Mouse (Mus musculus) C2C12 (cell line): ENCODE measurements around the gene Tmem131l.

Experiments
- CEBPB ChIP-seq: IDR thresholded peaks from one replicate; pipeline ENCODE4 v1.6.1; 2011; ENCODE audit warnings: low read depth, mild to moderate bottlenecking, control low read depth, moderate library complexity
- CTCF ChIP-seq: IDR thresholded peaks from one replicate; pipeline ENCODE4 v1.5.1; 2011; ENCODE audit not compliant: control insufficient read depth, insufficient read depth, insufficient read length
- FOSL1 ChIP-seq: IDR thresholded peaks from one replicate; pipeline ENCODE4 v1.8.0; 2011; ENCODE audit warnings: mild to moderate bottlenecking, low read length; ENCODE audit not compliant: poor library complexity, insufficient read depth, severe bottlenecking
- MAX ChIP-seq: IDR thresholded peaks from one replicate; pipeline ENCODE4 v1.6.1; 2011; ENCODE audit warnings: mild to moderate bottlenecking, control low read depth
- MYOD1 ChIP-seq: IDR thresholded peaks from one replicate; pipeline ENCODE4 v1.6.1; 2011; ENCODE audit warnings: low read depth; ENCODE audit not compliant: control insufficient read depth, insufficient read length
- MYOG ChIP-seq: IDR thresholded peaks from one replicate; pipeline ENCODE4 v1.6.1; 2011; ENCODE audit not compliant: control insufficient read depth, insufficient read length; ENCODE audit errors: extremely low read depth
- USF1 ChIP-seq: IDR thresholded peaks from one replicate; pipeline ENCODE4 v1.6.1; 2011; ENCODE audit warnings: low read depth, mild to moderate bottlenecking, control low read depth, moderate library complexity

- TF ChIP-seq CTCF = no peak
- TF ChIP-seq CEBPB = no peak
- no peak for TF ChIP-seq MYOD1
- TF ChIP-seq USF1 = no peak
- TF ChIP-seq FOSL1 = no peak
- no peak for TF ChIP-seq MYOG
- no peak for TF ChIP-seq MAX
Measured at GRCm38 (mm10) chr3:84002433-84003090, 37.4 kb downstream of the Tmem131l start.
